Mouse (Mus musculus) right cerebral cortex, postnatal 25 days (tissue): ENCODE results near the gene Pnck.

ENCODE experiments used
- DNase-seq: peaks from one replicate; pipeline ENCODE4 v3.0.0; 2022

The Pnck gene

DNA sequence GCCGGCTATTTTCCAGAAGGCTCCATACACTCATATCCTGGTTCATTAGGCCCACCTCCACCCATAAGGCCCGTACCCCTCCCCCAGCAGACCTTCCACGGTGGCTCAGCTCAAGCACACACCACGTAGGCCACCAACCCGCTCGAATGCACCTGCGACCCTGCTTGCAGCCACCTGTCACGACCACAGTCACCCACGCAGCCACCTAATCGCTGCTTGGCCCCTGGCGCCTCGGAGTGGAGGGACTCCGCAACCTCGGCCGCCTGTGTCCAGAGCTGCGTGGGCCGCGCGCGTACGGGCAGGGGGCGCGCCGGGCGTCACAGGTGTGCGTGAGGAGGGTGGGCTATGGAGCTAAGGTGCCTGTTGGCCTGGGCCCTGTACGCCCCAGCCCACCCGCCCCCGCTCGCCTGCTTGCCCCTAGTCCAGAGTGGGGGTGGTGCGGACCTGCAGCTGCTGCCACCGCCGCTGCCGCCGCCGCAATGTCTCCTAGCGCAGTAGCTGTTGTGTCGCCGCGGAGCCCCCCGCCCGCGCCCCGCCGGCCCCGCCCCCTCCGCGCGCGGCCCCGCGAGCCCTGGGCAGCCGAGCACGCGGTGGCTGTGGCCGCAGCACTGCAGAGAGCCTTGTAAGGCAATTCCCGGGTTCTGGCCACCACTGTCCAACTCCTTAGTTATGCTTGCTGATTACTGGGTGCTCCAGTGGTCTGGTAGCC, at the start of gene Pnck:
Gene Pnck (minus strand): TSS at position 543 of the 709 bp plus-strand sequence.
- no peak for DNase-seq

DNA sequence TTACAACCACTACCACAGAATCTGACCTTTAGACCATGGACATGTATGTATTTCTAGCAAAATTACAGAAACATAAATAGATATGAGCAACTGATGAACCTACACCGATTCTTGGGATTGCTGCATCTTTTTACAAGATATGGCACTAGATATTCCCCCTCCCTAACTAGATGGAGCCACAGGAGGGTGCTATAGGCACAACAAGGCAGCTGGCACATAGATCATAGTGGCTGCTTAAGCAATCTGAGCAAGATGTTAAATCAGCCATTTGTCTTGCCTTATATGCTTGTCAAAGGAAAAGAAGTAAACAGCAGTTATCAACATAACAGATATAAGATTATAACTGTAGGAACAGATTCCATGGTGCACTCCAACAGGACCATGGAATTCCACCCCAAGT, 40.6 kb upstream of the Pnck start:
- DNase-seq, result no peak

DNA sequence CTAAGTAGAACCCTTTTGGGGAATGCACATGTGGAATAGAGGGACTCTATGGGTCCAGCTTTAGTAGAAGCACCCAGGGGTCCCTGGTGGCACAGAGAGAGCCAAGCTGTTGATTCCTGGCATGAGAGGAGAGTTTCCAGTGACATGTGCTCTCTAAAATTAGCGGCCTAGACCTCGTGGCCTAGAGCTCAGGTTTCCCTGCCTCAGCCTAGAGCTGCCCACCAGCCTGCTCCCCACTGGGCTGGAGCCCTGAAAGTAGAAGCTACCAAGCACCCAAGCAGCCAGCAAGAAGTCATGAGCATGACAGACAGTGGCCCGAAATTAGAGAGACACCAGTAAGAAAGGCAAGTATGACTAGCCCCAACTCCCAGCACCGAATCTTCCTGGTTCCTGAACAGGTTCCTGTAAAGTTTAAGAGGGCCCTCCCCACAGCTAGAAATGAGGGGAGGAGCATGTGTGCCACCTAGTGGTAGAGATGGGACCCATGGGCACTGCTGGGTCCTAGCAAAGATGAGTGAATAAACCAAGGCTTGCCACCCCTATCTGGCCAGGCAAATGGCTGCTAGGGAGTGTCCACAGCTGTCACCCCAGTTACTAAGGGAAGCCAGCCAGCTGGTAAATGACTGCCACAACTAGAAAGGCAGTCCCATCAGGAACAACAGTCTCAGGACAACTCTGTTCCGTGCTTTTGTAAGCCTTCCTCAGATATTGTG, 31.2 kb upstream of the Pnck start:
- peak; percentile 37 for DNase-seq

DNA sequence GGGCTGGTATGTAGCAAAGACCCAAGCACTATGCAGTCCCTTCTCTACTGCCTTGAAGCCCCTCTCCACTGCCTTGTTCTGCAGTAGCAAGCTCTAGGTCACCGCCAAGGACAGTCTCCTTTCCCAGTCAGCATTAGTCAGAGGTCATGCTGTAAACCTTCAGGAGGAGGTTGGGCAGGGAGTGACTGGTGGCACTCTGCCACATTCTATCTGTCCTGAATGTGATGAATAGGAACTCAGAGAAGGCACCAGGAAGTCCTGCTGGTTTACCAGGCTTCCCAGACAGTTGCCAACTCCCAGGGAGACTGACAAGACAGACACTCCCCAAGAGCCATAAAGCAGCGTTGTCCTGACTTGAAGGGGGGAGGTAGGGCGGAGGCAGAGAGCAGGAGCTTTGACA, 25.7 kb upstream of the Pnck start:
- DNase-seq, result no peak

DNA sequence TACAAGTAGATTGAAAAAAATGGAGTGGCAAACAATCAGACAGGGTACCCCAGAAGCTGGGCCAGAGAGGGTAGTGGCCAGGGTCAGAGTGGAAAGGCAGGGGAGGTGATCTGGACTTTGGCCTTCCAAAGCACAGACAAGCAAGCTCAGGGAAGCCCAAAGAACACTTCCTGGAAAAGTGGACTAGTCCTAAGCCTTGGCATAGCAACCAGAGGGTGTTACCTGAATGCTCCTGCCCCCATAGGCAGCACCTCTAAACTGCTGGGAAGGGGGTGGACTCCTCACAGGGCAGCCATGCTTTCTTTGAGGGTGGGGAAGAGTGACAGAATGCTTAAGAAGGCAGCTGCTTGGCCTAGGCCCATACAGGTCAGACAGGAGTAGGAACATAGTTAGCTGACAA, 25.1 kb upstream of the Pnck start:
- no peak for DNase-seq

DNA sequence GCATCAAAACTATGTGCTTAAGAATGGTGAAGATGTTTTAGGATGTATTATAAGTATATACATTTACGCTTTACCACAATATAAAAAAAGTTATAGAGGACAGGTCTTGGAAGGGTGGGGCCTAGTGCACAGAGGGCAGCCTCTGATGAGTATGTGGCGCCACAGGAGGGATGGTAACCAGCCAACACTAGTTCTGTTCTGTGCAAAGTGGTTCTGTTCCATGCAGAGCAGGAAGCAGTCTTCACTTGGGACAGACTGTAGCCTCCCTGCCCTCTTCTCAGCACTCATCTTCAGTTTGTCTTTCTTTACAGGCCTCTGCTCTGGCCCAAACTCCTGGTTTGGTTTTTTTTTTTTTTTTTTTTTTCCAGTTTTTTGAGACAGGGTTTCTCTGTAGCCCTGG, 24.2 kb upstream of the Pnck start:
- DNase-seq, result no peak

DNA sequence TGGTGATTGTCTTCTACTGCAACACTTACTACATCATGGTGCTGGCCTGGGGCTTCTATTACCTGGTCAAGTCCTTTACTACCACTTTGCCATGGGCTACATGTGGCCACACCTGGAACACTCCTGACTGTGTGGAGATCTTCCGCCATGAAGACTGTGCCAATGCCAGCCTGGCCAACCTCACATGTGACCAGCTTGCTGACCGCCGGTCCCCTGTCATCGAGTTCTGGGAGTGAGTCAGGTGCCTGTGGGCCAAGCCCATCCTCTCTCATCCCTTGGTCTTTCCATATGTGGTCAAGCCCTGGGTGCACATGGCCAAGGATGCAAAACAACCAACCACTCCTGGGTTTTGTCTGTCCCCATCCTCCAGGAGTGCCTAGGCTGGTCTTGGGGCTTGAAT, 16.8 kb upstream of the Pnck start:
- no peak for DNase-seq

DNA sequence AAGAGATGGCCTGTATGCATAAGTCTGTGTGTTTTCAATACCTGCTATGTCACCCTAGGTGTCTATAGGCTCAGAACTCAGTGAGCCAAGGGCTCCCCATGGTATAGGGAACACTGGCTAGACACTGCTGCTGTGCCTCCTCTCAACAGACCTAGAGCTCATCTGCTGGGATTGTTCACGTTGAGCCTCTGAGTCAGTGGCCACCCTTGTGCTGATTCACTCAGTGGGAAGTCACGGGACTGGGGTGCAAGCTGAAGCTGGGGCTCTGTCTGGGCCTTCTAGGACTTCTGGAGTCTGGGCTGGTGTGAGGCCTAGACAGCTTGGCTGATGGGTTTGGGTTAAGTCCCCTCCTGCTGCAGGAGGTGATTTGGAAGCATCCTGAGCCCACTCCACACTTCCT, 15.3 kb upstream of the Pnck start:
- DNase-seq, result peak; percentile 26

DNA sequence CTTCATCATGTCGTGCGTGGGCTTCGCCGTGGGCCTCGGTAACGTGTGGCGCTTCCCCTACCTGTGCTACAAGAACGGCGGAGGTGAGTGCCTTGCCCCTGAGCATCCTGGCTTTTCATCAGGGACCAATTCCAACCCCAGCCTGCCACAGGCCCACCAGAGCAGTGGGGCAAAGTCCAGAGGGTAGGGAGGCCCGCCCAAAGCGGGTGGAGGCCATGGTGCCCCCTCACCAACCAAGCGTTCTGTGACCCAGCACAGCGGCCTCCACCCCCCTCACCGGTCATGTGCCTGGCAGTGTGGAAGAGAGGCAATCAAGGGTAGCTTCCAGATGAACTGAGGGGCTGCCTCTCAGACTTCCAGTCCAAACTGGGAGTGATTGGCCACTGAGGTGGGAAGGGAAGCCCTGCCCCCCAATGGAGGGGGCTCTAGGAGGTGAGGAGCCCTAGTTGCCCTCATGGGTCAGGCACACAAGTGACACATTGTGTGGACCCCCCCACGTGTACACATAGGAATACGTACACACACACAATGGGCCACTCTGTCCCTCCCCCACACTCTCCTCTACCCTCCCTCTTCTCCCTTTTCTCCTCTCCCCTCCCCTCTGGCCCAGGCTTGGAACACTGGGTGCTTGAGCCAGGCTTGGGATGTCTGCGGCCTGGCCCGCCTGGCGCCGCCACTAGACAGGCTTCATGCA, 14.2 kb upstream of the Pnck start:
- DNase-seq, result no peak

DNA sequence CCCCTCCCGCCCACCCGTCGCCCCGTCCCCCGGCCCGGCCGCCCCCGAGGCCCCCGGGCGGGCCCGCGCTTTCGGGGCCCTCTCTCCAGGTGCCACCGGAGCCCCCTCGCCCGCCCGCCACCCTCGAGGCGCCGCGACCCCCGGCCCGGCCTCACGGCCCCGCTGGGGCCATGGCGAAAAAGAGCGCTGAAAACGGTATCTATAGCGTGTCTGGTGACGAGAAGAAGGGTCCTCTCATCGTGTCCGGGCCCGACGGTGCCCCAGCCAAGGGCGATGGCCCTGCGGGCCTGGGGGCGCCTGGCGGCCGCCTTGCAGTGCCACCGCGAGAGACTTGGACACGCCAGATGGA, 13.7 kb upstream of the Pnck start:
- DNase-seq, result no peak

DNA sequence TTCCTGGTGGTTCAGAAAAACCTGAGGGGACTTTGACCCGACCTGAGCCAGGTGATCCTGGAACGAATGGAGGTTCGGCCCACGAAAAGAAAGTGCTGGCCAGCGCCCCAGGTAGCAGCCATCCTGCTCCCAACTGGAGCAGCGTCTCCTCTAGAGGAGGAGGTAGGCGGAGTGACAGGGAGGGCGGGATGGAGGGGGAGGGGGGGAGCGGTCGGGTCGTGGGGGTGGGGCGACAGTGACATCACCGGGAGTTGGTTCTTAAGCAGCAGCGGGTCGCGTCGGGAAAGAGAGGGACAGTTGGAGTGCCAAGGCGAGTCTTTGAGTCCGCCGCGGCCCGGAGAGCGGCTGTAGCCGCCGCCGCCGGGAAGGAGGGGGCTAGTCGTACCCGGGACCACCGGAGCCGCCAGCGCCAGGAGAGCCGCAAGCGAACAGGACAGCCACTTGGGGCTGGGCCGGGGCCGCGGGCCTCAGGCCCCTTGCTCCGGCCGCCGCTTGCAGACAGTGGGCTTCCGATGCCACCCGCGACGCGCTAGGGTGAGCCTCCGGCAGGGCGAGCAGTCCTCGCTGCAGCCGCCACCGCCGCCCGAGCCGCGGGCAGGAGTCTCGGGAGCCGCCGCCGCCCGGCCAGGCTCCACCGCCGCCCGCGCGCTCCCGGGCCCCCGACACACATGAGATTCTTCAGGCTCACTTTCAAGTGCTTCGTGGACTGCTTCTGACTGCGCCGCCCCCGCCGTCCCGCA, 13.1 kb upstream of the Pnck start, which contains the start of gene Slc6a8:
Gene Slc6a8 (plus strand): TSS at position 272 of the 740 bp plus-strand sequence.
- DNase-seq, result peak; percentile 56

DNA sequence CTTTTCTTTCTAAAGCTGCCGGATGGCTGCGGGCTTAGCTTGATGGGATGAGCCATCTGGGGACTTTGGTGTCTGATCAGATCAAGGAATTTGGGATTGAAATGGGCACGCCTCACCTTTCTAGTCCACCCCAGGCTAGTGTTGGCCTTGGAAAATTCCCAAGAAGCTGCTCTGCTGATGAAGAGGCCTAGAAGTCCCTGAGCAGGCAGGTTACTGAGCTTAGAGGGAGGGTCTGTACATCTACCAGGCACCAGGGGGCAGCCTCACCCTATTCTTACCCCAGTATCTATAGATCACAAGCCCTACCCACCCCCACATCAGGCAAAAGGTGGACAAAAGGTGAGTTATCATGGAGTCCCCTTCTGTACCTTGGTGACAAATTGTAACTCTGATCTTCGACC, 12.1 kb upstream of the Pnck start:
- no peak for DNase-seq

DNA sequence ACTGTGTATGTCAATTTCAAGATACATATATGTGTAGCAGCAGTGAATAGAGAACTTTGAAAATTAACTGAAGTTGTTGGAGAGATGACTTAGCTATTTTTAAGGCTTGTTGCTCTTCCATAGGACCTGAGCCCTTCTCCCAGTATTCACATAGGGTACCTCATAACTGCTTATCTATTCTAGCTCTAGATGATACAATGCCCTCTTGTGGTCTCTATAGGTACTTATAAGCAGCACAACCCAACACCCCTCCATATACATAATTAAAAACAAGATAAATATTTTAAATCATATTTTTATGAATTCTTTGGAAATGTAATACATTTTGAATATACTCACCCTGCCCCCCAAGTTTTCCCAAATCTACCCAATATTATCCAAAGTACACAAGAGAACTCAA, 3.2 kb upstream of the Pnck start:
- DNase-seq, result no peak

DNA sequence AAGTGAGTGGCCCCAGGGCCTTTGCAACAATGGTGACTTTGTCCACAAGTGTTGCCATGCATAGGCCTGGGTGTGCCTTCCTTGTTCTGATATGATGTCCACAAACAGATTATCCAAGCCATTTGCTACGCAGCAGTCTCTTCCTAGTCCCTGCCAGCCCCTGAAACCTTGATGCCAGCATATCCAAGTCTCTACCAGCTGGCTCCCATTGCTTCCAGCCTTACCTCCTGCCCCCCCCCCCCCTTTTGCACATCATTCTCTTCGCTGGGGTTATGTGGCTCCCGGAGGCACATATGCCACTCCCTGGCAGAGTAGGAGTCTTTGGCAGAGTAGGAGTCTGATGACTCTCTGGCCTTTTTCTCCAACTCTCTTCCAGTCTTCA, 358 bp upstream of the Pnck start:
- DNase-seq, result no peak

DNA sequence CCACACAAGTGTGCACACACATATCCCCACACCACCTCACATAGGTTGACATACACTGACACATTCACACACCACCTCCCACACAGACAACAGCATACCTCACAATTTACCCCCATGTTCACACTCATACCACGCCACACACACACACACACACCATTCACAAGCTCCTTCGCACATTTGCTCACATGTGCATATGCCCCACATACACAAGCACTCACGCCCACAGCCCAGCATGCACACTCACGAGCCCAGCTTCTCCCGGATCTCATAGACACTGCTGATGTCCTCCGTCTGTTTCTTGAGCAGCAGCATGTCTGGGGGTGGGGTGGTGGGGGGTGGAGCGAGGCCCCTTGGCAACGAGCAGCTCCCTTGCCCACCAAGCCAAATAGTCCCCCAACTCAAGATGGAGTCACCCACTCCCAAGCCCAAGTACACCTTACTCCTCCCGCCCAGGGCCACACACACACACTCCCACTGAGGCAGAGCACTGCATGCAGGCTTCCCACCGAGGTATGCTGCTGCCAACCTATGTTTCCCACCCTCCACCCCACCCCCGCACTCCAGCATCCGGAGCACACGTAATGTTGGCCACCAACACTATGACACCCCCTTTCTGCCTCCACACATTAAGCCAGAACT, 862 bp downstream of the Pnck start:
- peak; percentile 56 for DNase-seq

DNA sequence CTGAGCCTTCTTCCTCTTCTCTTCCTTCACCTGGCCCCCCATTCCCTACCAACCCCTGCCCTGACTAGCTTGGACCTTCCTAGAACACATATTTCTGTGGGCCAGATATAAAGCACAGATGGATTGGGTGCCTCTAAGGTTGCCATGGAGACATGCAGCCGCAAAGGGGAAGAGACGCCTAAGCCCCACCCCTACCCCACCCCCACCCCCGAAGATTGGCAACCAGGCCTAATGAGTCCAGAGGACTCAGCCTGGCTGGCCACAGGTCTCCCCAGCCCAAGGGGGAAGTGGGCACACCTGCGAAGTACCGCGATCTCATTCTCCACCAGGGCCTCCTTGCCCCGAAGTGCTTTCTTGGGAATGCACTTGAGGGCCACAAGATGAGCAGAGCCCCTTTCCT, 1.5 kb downstream of the Pnck start:
- DNase-seq, result no peak

DNA sequence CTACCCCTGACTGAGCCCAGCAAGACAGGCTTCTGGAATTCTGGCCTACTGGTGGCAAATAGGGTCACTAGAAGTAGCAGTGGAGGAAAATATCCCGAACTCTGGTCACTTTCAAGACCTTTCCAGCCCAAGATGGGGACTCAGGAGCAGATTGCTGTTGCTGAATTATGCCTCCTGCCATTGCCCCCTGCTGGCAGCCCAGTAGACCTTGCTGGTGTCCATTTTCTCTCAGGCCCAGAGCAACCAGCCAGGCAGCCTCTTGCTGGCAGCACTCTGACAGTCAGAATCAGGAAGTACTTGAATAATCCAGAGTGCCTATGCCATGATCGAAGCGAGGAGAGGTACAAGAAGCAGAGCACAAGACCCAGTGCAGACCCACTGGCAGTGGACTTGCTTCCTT, 4.4 kb downstream of the Pnck start:
- DNase-seq, result no peak

DNA sequence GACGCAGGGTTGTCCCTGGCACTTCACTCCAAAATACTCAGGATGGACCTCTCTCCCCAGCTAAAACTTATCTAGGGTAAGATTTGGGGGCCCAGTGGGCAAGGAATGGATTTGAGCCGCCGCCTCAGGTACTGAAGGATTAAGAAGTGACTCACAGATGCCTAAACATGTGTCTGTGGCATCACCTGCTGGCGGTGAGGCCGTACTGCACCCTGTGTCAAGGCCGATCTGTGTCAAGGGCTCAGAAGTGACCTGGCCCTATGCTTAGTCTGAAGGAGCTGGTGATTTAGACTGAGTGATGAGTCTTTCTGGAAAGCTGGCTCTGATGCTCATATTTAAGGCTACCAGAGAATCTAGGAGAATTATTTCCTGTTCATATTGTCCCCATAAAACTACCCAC, 5.7 kb downstream of the Pnck start:
- DNase-seq, result peak; percentile 34

DNA sequence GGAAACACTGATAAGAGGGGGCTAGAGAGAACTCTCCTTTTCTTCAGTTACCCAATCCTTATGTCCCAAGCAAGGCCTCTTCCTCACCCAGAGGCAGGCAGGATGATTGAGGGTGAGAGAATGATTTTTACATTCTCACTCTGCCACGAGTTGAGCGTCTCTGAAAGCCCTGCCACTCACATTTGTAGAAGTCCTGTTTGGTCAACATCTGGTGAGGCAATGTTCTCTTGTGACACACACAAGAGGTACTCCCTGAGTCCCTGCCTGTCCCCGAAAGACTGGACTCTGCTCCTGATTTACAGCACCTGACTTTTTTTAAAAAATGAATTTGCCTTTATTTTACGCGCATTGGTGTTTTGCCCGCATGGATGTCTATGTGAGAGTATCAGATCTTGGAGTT, 6.5 kb downstream of the Pnck start:
- no peak for DNase-seq

DNA sequence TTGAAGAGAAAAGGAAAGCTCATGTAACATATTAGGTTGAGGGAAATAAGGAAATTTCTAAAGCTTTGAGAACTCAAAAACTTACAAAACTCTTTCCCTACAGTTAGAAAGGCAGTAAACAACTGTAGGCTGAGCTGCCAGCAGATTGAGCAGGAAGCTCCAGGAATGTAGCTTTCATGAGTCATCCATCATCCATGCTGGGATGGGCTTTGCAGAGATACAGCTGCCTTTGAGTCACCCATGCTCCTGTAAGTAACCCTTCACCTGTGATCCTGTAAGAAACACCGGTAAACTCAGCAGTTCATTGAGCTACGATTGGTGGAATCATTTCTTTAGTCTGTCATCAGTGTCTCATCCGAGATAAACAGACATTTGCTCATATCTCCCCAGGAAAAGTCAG, 9.0 kb downstream of the Pnck start:
- no peak for DNase-seq

DNA sequence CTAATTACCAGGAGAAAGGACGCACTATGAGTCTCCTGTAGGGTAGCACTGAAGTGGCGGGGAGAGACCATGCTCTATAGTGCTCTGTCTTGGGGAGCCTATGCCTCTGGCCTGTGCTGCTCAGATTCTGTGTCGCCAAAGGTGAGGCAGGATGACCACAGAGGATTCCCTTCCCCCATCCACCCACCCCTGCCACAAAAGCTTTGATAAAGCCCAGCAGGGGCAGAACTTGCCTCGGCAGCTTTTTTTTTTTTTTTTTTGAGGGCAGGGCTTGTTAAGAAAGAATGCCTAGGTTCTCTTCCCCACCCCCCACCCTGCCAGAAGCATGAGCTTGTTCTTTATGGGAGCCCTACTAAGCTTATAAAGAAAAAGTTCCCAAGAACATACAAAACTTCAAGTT, 14.8 kb downstream of the Pnck start:
- no peak for DNase-seq

DNA sequence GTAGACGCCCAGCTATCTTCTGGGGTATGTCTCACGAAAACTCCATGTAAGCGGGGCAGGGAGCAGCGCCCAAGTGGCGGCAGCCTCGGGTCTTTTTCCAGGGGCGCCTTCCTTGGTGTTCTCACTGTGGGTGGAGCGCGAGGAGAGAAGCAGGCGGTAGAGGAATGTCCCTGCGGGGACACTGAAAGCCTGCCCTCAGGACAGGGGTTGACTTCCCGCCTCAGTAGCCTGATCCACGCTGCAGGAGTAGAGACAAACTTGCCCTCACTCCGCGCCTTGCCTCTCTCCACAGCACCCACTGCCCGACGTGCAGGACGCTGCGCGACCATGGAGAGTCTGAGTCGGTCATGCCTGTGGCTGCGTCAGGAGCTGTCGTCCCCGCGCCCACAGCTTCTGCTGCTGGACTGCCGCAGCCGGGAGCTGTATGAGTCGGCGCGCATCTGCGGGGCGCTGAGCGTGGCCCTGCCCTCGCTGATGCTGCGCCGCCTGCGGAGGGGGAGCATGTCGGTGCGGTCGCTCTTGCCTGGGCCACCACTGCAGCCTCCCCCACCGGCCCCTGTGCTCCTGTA, 19.9 kb downstream of the Pnck start:
- DNase-seq, result no peak

DNA sequence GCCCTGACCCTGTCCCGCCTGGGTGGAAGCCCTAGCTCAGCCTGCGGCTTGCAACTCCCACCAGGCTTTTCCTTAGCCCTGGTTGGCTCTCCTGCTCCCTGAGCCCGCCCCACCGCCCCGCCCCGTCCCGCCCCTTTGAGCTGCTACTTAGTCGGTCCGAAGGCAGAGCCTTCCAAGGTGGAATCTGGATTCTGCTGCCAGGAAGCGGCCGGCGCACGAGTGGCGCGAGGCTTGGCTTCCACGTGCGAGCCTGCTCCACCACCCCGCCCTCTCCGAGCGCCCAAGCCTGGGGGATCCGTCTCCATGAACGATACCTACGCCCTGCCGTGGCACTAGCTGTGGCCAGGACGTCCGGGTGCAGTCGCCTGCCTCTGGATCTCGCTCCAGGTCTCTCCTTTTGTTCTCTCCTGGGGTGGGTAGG, 20.7 kb downstream of the Pnck start, which contains the start of gene Dusp9:
Gene Dusp9 (plus strand): TSS at position 165 of the 421 bp plus-strand sequence.
- DNase-seq, result no peak
